Mouse (Mus musculus) lung, embryonic 14.5 days (tissue): ENCODE results near the gene Smarcad1. TPM values are rescaled to one million over a fixed set of nuclear protein-coding genes. Genes with fewer than 3 reads are reported as not detected.
"Not testable (repeated sequence)": the region's sequence is repeated elsewhere in the genome, so short reads cannot be mapped to it uniquely, and the experiment has no call there.

Experiments used
- ATAC-seq: fragments of 200-750 bp; cut with Nextera tagmentation; 2 replicates; pipeline ENCODE4 v1.8.0; 2017; ENCODE audit warnings: mild to moderate bottlenecking, moderate TSS enrichment, moderate library complexity; ENCODE audit not compliant: insufficient read depth
- DNase-seq: peaks from one replicate; pipeline ENCODE4 v3.0.0-alpha.2; 2015
- H3K27ac ChIP-seq: fragments of 300-500 bp; sonication (generic); 2 replicates; pipeline ENCODE4 v1.5.1; 2014; ENCODE audit warnings: low read depth, mild to moderate bottlenecking, moderate library complexity
- H3K27me3 ChIP-seq: fragments of 300-500 bp; sonication (generic); 2 replicates; pipeline ENCODE4 v1.6.1; 2014; ENCODE audit warnings: low read length, control low read depth; ENCODE audit not compliant: insufficient read depth
- H3K36me3 ChIP-seq: fragments of 300-500 bp; sonication (generic); 2 replicates; pipeline ENCODE4 v1.6.1; 2014; ENCODE audit warnings: control low read depth; ENCODE audit not compliant: insufficient read depth
- H3K4me1 ChIP-seq: fragments of 300-500 bp; sonication (generic); 2 replicates; pipeline ENCODE4 v1.6.1; 2014; ENCODE audit warnings: antibody characterized with exemption, control low read depth; ENCODE audit not compliant: insufficient read depth
- H3K4me2 ChIP-seq: fragments of 300-500 bp; sonication (generic); 2 replicates; pipeline ENCODE4 v1.6.1; 2014; ENCODE audit warnings: mild to moderate bottlenecking
- H3K4me3 ChIP-seq: fragments of 300-500 bp; sonication (generic); 2 replicates; pipeline ENCODE4 v1.5.1; 2014; ENCODE audit warnings: low read depth, low read length
- H3K9ac ChIP-seq: fragments of 300-500 bp; sonication (generic); 2 replicates; pipeline ENCODE4 v1.6.1; 2014
- H3K9me3 ChIP-seq: fragments of 300-500 bp; sonication (generic); 2 replicates; pipeline ENCODE4 v1.6.1; 2016; ENCODE audit warnings: low read depth, low read length, control low read depth
- CTCF ChIP-seq: IDR thresholded peaks from 2 replicates; pipeline ENCODE4 v1.5.1; 2016; ENCODE audit warnings: antibody characterized with exemption, low read depth
- WGBS: fragments of 180-500 bp; shearing (Covaris S2); extraction: QIAGEN DNeasy Blood & Tissue Kit; methylation state at CpG from one replicate; pipeline ENCODE4 v1.1.7; 2014; 5-methylcytosine and 5-hydroxymethylcytosine counted together
- polyA plus RNA-seq: library from polyadenylated mRNA; unstranded; fragments of >200 nt; fragmentation: Nextera tagmentation; extraction: Ambion mirVana; gene quantifications from 2 replicates; pipeline ENCODE4 v1.2.1, GENCODE M21; 2014

The Smarcad1 gene
- polyA plus RNA-seq: 87.2 and 92.2 TPM in 2 replicates

- DNase-seq: peak; percentile 99
- peak within 1 kb of the TSS; percentile 87 for H3K4me3 ChIP-seq
- H3K36me3 ChIP-seq: peaks cover 37% of the 10 kb centered on the region
- no peaks in the 10 kb centered on the region for H3K9me3 ChIP-seq
- peak within 1 kb of the TSS; percentile 98 for H3K9ac ChIP-seq
- peak within 1 kb of the TSS; percentile 82 for H3K4me2 ChIP-seq
- peak within 1 kb of the TSS; percentile 93 for H3K27ac ChIP-seq
- no peaks in the 10 kb centered on the region for H3K4me1 ChIP-seq
- under 1% methylated on average over 81 of the region's 81 CpGs for WGBS
- no peaks in the 10 kb centered on the region for H3K27me3 ChIP-seq
- ATAC-seq: peak; percentile 94
- no peak for TF ChIP-seq CTCF
Measured at GRCm38 (mm10) chr6:65042491-65043171, at the start of gene Smarcad1. Gene Smarcad1 (plus strand): TSS chr6:65042583.

GRCm38 (mm10) chr6:64996824-64997421 lies 45.5 kb upstream of the Smarcad1 start:
- Histone ChIP-seq H3K4me3 (no peak overlapping the region), H3K4me2 (no peak overlapping the region), H3K4me1 (no peaks in the 10 kb centered on the region), H3K9ac (no peak overlapping the region), H3K36me3 (no peaks in the 10 kb centered on the region), H3K27me3 (no peaks in the 10 kb centered on the region), H3K27ac (no peak overlapping the region), H3K9me3 (no peaks in the 10 kb centered on the region)
- 31% methylated on average over 13 of the region's 13 CpGs for WGBS
- DNase-seq (peak; percentile 60), ATAC-seq (peak; percentile 74)
- peak; percentile 63 for TF ChIP-seq CTCF

GRCm38 (mm10) chr6:64997805-64998204 lies 44.6 kb upstream of the Smarcad1 start:
- H3K4me3 ChIP-seq: no peak overlapping the region
- H3K9ac ChIP-seq: no peak overlapping the region
- DNase-seq (no peak), ATAC-seq (no peak)
- TF ChIP-seq CTCF: 0 out of 2 replicates have a peak, but pooled peaks have one; percentile 8
- WGBS: 61% methylated on average over 2 of the region's 2 CpGs
- no peak overlapping the region for H3K27ac ChIP-seq
- H3K4me1 ChIP-seq: no peaks in the 10 kb centered on the region
- H3K27me3 ChIP-seq: no peaks in the 10 kb centered on the region
- no peaks in the 10 kb centered on the region for H3K36me3 ChIP-seq
- H3K4me2 ChIP-seq: no peak overlapping the region
- H3K9me3 ChIP-seq: no peaks in the 10 kb centered on the region

- H3K4me1 ChIP-seq, H3K36me3 ChIP-seq, H3K9me3 ChIP-seq, H3K4me2 ChIP-seq, H3K4me3 ChIP-seq, DNase-seq, H3K27ac ChIP-seq, H3K27me3 ChIP-seq, ATAC-seq, H3K9ac ChIP-seq: not testable (repeated sequence)
- 68% methylated on average over 5 of the region's 5 CpGs for WGBS
Measured at GRCm38 (mm10) chr6:65000757-65001156, 41.6 kb upstream of the Smarcad1 start.

- H3K4me3 ChIP-seq: no peak overlapping the region
- H3K27ac ChIP-seq: no peak overlapping the region
- DNase-seq (no peak), ATAC-seq (no peak)
- no peak for TF ChIP-seq CTCF
- H3K36me3 ChIP-seq: no peaks in the 10 kb centered on the region
- no peaks in the 10 kb centered on the region for H3K27me3 ChIP-seq
- no peaks in the 10 kb centered on the region for H3K4me1 ChIP-seq
- no peak overlapping the region for H3K4me2 ChIP-seq
- H3K9ac ChIP-seq: no peak overlapping the region
- 64% methylated on average over 3 of the region's 3 CpGs for WGBS
- no peaks in the 10 kb centered on the region for H3K9me3 ChIP-seq
Measured at GRCm38 (mm10) chr6:65002196-65002595, 40.2 kb upstream of the Smarcad1 start.

GRCm38 (mm10) chr6:65008836-65009235 lies 33.5 kb upstream of the Smarcad1 start:
- ATAC-seq (no peak), DNase-seq (no peak)
- no peak overlapping the region for H3K27ac ChIP-seq
- no peak overlapping the region for H3K9ac ChIP-seq
- no peak for TF ChIP-seq CTCF
- H3K4me1 ChIP-seq: no peaks in the 10 kb centered on the region
- no peaks in the 10 kb centered on the region for H3K9me3 ChIP-seq
- H3K27me3 ChIP-seq: no peaks in the 10 kb centered on the region
- H3K4me3 ChIP-seq: no peak overlapping the region
- WGBS: 13% methylated on average over 5 of the region's 5 CpGs
- no peak overlapping the region for H3K4me2 ChIP-seq
- no peaks in the 10 kb centered on the region for H3K36me3 ChIP-seq

DNA sequence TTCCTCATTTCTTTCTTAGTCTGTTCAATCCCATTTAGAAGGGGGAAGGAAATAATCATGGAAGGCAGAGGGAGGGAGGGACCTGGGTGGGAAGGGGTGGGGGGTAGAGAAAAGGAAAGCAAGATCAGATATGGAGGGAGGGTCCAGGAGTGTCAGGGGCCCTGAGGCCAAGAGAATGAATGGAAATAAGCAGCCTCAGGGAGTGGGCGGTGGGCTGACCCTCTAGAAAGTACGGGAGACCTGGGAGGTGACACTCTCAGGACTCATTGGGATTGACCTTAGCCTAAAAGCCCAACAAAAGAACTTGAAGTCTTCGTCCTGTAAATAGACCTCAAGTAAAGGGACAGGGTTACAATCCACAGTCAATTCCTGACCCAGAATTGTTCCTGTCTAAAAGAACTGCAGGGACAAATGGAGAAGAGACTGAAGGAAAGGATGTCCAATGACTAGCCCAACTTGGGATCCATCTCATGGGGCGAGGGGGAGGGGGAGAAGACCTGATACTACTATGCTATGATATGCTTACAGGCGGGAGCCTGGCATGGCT lies 30.9 kb upstream of the Smarcad1 start:
- DNase-seq: no peak
- no peaks in the 10 kb centered on the region for H3K4me1 ChIP-seq
- no peak overlapping the region for H3K4me2 ChIP-seq
- no peaks in the 10 kb centered on the region for H3K27me3 ChIP-seq
- H3K27ac ChIP-seq: no peak overlapping the region
- no peak for ATAC-seq
- H3K9me3 ChIP-seq: no peaks in the 10 kb centered on the region
- WGBS: 76% methylated on average over 5 of the region's 5 CpGs
- no peaks in the 10 kb centered on the region for H3K36me3 ChIP-seq
- TF ChIP-seq CTCF: no peak
- H3K9ac ChIP-seq: no peak overlapping the region
- no peak overlapping the region for H3K4me3 ChIP-seq
